ENCODE assay signal across 23 mouse cellular contexts in the genomic region with DNA sequence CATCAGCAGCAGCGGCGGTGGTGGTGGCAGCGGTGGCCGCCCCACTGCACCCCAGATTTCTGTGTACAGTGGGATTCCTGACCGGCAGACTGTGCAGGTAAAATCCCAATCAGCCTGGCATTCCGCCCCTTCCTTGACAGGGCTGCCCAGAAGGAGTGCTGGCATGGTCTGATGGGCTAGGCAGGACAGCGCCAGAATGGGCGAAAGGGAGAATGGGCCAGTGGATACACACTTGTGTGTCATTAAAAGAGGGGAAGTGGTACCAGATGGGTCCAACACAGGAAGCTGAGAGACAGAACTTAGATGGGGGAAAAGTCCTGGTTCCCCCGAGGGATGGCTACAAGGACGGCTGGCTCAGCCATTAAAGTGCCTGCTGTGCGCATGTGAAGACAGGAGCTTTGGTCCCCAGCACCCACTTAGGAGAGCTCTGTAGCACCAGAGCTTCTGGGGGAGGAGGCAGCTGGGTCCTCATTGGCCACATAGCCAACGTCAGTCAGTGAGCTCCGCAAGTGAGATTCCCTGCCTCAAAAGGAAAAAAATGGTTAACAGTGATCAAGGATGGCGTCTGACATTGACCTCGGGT. TPM values are rescaled to one million over a fixed set of nuclear protein-coding genes. Genes with fewer than 3 reads are reported as not detected.
"Had no signal": no experiment of that assay in that cellular context is flagged by ENCODE, and none has a peak within 500 bp of the region (broad histone marks: within the 10 kb centered on the region; RNA-seq: fewer than 3 reads in every experiment).

No protein-coding gene starts in this region.

- H3K27me3 ChIP-seq: limb, embryonic 12.5 days; neural tube, embryonic 12.5 days; neural tube, embryonic 15.5 days had no signal

- H3K4me3 ChIP-seq: layer of hippocampus, adult 2 months; limb, embryonic 12.5 days; limb, embryonic 15.5 days; midbrain, embryonic 12.5 days; midbrain, embryonic 15.5 days; neural tube, embryonic 12.5 days; neural tube, embryonic 15.5 days had no signal

- DNase-seq: kidney, postnatal 25 days; layer of hippocampus, adult 9-11 months; liver, postnatal 0 days; lung, embryonic 14.5 days; right cerebral cortex, adult 18-20 months; right cerebral cortex, postnatal 14 days; right cerebral cortex, postnatal 4 days; thymus, adult 2 months; thymus, postnatal 14 days; thymus, postnatal 4 days had no signal

- H3K36me3 ChIP-seq: midbrain, embryonic 12.5 days; midbrain, embryonic 15.5 days had no signal

- H3K27ac ChIP-seq: kidney, postnatal 0 days; layer of hippocampus, adult 2 months; limb, embryonic 12.5 days; limb, embryonic 15.5 days; liver, embryonic 14.5 days; macrophage; midbrain, embryonic 12.5 days; midbrain, embryonic 15.5 days; neural tube, embryonic 12.5 days; neural tube, embryonic 15.5 days; stomach, postnatal 0 days had no signal

- ATAC-seq: liver, postnatal 0 days; lung, postnatal 0 days; midbrain, embryonic 15.5 days had no signal

- H3K4me2 ChIP-seq: limb, embryonic 12.5 days; limb, embryonic 15.5 days; liver, embryonic 11.5 days; lung, embryonic 14.5 days; midbrain, embryonic 12.5 days; midbrain, embryonic 15.5 days; neural tube, embryonic 12.5 days; neural tube, embryonic 15.5 days had no signal

- H3K9ac ChIP-seq: limb, embryonic 12.5 days; limb, embryonic 15.5 days; liver, embryonic 14.5 days; liver, postnatal 0 days; lung, embryonic 14.5 days; midbrain, embryonic 12.5 days; midbrain, embryonic 15.5 days; neural tube, embryonic 12.5 days; neural tube, embryonic 15.5 days had no signal

- H3K9me3 ChIP-seq: limb, embryonic 12.5 days; limb, embryonic 15.5 days; midbrain, embryonic 12.5 days; midbrain, embryonic 15.5 days; neural tube, embryonic 12.5 days; neural tube, embryonic 15.5 days had no signal

RNA-seq across cellular contexts. Expression of gene A3galt2, which starts 49.9 kb away (rescaled TPM):
- polyA plus RNA-seq: liver, postnatal 0 days; macrophage; stomach, postnatal 0 days had no signal
